Mouse (Mus musculus): ENCODE measurements at regions not wholly inside any gene's neighbourhood (a gene's known extent, or its start where the extent isn't known, plus 50 kb on each side); places are given as distances from the start of the nearest gene placed in this dataset.

DNA sequence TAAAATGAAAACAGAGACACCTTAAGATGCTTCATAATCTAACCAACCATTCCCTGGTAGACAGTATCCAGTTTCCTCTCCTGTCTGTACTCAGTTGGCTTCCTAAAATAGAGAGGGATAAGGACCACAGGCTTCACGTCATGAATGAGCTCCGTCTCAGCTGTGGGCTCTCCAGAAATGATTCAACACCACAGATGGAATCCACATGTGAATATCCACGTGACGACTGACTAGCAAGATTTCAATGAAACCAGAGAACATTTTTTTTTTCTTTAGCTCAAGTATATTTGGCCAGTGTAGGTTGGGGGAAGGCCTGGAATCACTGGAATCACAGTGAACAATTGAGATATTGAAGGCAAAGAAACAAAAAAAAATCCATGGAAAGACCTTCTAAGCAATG is 599.1 kb upstream of the Tbl1xr1 start:
- no peak for TF ChIP-seq POLR2A (IDR thresholded peaks at IDR 0.05; ENCODE audit: insufficient read depth, low read depth, low read length)
- no peak for TF ChIP-seq CTCF (IDR thresholded peaks at IDR 0.05)
- TF ChIP-seq EP300 (IDR thresholded peaks at IDR 0.05; ENCODE audit: insufficient read depth, low read depth, low read length): no peak
